ENCODE assay signal across 12 mouse cellular contexts in the genomic region with DNA sequence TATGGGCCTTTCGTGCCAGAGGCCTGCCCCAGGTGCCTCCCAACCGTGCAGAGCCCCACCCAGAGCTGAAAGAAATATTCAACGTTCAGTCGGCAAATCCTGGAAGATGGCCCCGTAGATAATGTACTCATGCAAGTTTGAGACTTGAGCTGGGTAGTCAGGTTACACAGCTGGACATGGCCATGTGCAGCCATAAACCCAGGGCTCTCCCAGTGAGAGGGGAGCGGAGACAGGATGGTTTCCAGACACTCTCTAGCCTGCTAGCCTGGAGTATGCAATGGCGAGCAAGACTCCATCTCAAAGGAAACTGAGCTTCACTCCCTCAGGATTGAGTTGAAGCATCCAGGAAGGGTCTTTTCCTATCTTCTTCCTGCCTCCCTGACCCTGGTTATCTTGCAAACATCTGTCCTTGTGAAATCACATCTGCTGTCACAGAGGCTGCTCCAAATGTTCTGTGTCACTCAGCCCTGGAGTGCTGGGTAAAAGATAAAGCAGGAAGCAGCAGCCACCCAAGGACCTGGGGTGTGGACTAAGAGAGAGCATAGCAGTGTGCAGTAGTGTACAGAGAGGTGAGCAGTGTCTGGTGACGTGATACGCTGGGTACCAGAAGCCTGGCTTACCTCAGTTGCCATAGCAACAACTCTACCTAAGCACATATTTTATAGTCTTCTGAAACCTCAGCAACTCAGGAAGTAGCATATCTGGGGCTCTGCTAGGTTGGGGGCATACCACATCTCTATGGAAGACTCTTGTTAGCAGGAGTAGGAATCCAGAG. TPM values are rescaled to one million over a fixed set of nuclear protein-coding genes. Genes with fewer than 3 reads are reported as not detected.
DNase-seq lines count a peak whose midpoint lies in the region; ATAC-seq and TF ChIP-seq lines count a peak whose summit lies in the region.
"Had no signal": no experiment of that assay in that cellular context is flagged by ENCODE, and none has a peak within 500 bp of the region (broad histone marks: within the 10 kb centered on the region; RNA-seq: fewer than 3 reads in every experiment).

No protein-coding gene starts in this region.

- no peak overlapping the region for H3K4me3 ChIP-seq in liver, embryonic 11.5 days (ENCODE audit: low read depth, low read length)
- no peak overlapping the region for H3K4me3 ChIP-seq in liver, postnatal 0 days (ENCODE audit: low read depth, low read length)
- H3K4me3 ChIP-seq: myocyte had no signal

- H3K4me2 ChIP-seq in liver, embryonic 11.5 days: peak overlapping the region; percentile 6; the same call in 1 of the 2 replicates
- H3K4me2 ChIP-seq in liver, postnatal 0 days (ENCODE audit: low read depth, low read length): no peak overlapping the region

- H3K4me1 ChIP-seq in liver, embryonic 11.5 days (replicated peaks; ENCODE audit: control insufficient read depth, insufficient read depth, low read length): peaks cover 44% of the 10 kb centered on the region
- peaks cover 18% of the 10 kb centered on the region for H3K4me1 ChIP-seq in liver, postnatal 0 days (ENCODE audit: insufficient read depth)

- peaks cover 10% of the 10 kb centered on the region for H3K36me3 ChIP-seq in liver, embryonic 11.5 days (ENCODE audit: control insufficient read depth, insufficient read depth, low read length)
- H3K36me3 ChIP-seq in liver, postnatal 0 days (replicated peaks; ENCODE audit: insufficient read depth, low read length): peaks cover 20% of the 10 kb centered on the region

- 53% methylated on average over 9 of the region's 9 CpGs for WGBS in liver, embryonic 11.5 days
- WGBS in liver, postnatal 0 days (ENCODE audit: insufficient replicate concordance): 53% methylated on average over 9 of the region's 9 CpGs

- H3K9ac ChIP-seq in liver, embryonic 11.5 days (ENCODE audit: low read depth, low read length): no peak overlapping the region
- H3K9ac ChIP-seq in liver, postnatal 0 days (replicated peaks): no peak overlapping the region

- TF ChIP-seq EP300 in liver, postnatal 0 days (IDR thresholded peaks at IDR 0.05; ENCODE audit: low read depth): no peak

- H3K27ac ChIP-seq in liver, embryonic 11.5 days (ENCODE audit: low read depth, low read length): no peak overlapping the region
- no peak overlapping the region for H3K27ac ChIP-seq in liver, postnatal 0 days (ENCODE audit: low read depth)

- ATAC-seq in liver, embryonic 11.5 days (replicated peaks; ENCODE audit: low FRiP score): peak; percentile 50; the same call in 1 of the 2 replicates
- no peak; the same call in 1 of the 2 replicates for ATAC-seq in liver, postnatal 0 days
- ATAC-seq in inflammation-experienced regulatory T-cells, adult 6 months: peak; percentile 86
- ATAC-seq: Patski had no signal

- no peaks in the 10 kb centered on the region for H3K9me3 ChIP-seq in liver, embryonic 11.5 days (ENCODE audit: control insufficient read depth, low read length)
- no peaks in the 10 kb centered on the region for H3K9me3 ChIP-seq in liver, postnatal 0 days (ENCODE audit: low read length)

- DNase-seq in liver, embryonic 11.5 days (ENCODE audit: low spot score): no peak
- DNase-seq in liver, postnatal 0 days: no peak
- peak; percentile 47 for DNase-seq in NIH3T3 (ENCODE audit: low read depth)
- DNase-seq in naive thymus-derived CD4-positive, alpha-beta T cell, adult 2 months (ENCODE audit: low read depth): peak; percentile 56
- DNase-seq in left cerebral cortex, adult 9 months (ENCODE audit: low spot score in 2 of 2): no peak
- DNase-seq in layer of hippocampus, adult 8-10 months (ENCODE audit: low spot score in 2 of 2): no peak
- DNase-seq: heart, postnatal 10 days; thymus, postnatal 36 days had no signal

- peaks cover 17% of the 10 kb centered on the region for H3K27me3 ChIP-seq in liver, embryonic 11.5 days (replicated peaks; ENCODE audit: control insufficient read depth, insufficient read depth, low read length)
- peaks cover 20% of the 10 kb centered on the region for H3K27me3 ChIP-seq in liver, postnatal 0 days (ENCODE audit: insufficient read depth, low read length)
- H3K27me3 ChIP-seq: Patski had no signal

- TF ChIP-seq CTCF in liver, postnatal 0 days (IDR thresholded peaks at IDR 0.05; ENCODE audit: low read depth): no peak

RNA-seq across cellular contexts. Expression of gene Irs3, which starts 2.5 kb away (rescaled TPM):
- polyA plus RNA-seq in liver, embryonic 11.5 days (2014; fragmentation: Nextera tagmentation; extraction: Ambion mirVana): 0.12 and 0.49 TPM in 2 replicates
- 0.11 TPM in 1 of 2 replicates, not detected in the other for polyA plus RNA-seq in liver, postnatal 0 days (2015; fragmentation: Nextera tagmentation; extraction: Ambion mirVana)
- not detected for polyA plus RNA-seq in inflammation-experienced regulatory T-cells, adult 6 months (2017; shearing (Covaris generic))
- total RNA-seq in layer of hippocampus, adult 8-10 months (2022): under 1 TPM; 0.12 to 0.49 (median 0.28) TPM
- total RNA-seq: liver, adult 2 months had no signal

RNA-seq across cellular contexts. Expression of gene Sap25, which starts 6.9 kb away (rescaled TPM):
- 7.1 and 11.9 TPM in 2 replicates for polyA plus RNA-seq in liver, embryonic 11.5 days (2014; fragmentation: Nextera tagmentation; extraction: Ambion mirVana)
- polyA plus RNA-seq in liver, postnatal 0 days (2015; fragmentation: Nextera tagmentation; extraction: Ambion mirVana): 3.4 and 4.0 TPM in 2 replicates
- polyA plus RNA-seq in inflammation-experienced regulatory T-cells, adult 6 months (2017; shearing (Covaris generic)): 10 to 100 TPM; 18.2 to 49.8 (median 44.0) TPM
- 10 to 100 TPM in 3 of 4 experiments, 1 to 10 TPM in 1; 8.0 to 14.2 (median 10.6) TPM for total RNA-seq in layer of hippocampus, adult 8-10 months (2022)

RNA-seq across cellular contexts. Expression of gene Gm20605, which starts 19.0 kb away (rescaled TPM):
- 11.6 and 13.2 TPM in 2 replicates for polyA plus RNA-seq in liver, embryonic 11.5 days (2014; fragmentation: Nextera tagmentation; extraction: Ambion mirVana)
- 2.4 and 2.6 TPM in 2 replicates for polyA plus RNA-seq in liver, postnatal 0 days (2015; fragmentation: Nextera tagmentation; extraction: Ambion mirVana)
- polyA plus RNA-seq in inflammation-experienced regulatory T-cells, adult 6 months (2017; shearing (Covaris generic)): 10 to 100 TPM in 2 of 3 experiments, 1 to 10 TPM in 1; 8.6 to 14.1 (median 13.3) TPM
- total RNA-seq in layer of hippocampus, adult 8-10 months (2022): 10 to 100 TPM; 14.7 to 24.8 (median 19.2) TPM

RNA-seq across cellular contexts. Expression of gene Lrch4, which starts 19.1 kb away (rescaled TPM):
- polyA plus RNA-seq in liver, embryonic 11.5 days (2014; fragmentation: Nextera tagmentation; extraction: Ambion mirVana): 46.6 and 54.5 TPM in 2 replicates
- polyA plus RNA-seq in liver, postnatal 0 days (2015; fragmentation: Nextera tagmentation; extraction: Ambion mirVana): 24.1 and 24.3 TPM in 2 replicates
- 10 to 100 TPM; 57.9 to 66.2 (median 65.6) TPM for polyA plus RNA-seq in inflammation-experienced regulatory T-cells, adult 6 months (2017; shearing (Covaris generic))
- total RNA-seq in layer of hippocampus, adult 8-10 months (2022): 10 to 100 TPM; 18.8 to 26.8 (median 22.5) TPM

RNA-seq across cellular contexts. Expression of gene Fbxo24, which starts 19.2 kb away (rescaled TPM):
- polyA plus RNA-seq in liver, embryonic 11.5 days (2014; fragmentation: Nextera tagmentation; extraction: Ambion mirVana): 0.18 TPM in 1 of 2 replicates, not detected in the other
- not detected in 2 replicates for polyA plus RNA-seq in liver, postnatal 0 days (2015; fragmentation: Nextera tagmentation; extraction: Ambion mirVana)
- polyA plus RNA-seq in inflammation-experienced regulatory T-cells, adult 6 months (2017; shearing (Covaris generic)): under 1 TPM in 2 of 3 experiments, not detected in 1; 0.33 to 0.67 TPM
- total RNA-seq in layer of hippocampus, adult 8-10 months (2022): under 1 TPM; 0.22 to 0.69 (median 0.34) TPM
- total RNA-seq: liver, adult 2 months had no signal

Comparison
In these comparisons a context has a peak if more than half of its experiments do, and no peak if none do; other contexts are left out.
1. DNase-seq: peak in NIH3T3 (single experiment) and naive thymus-derived CD4-positive, alpha-beta T cell, adult 2 months (single experiment); none in liver, embryonic 11.5 days (single experiment), liver, postnatal 0 days (single experiment), left cerebral cortex, adult 9 months (0 of 2) and layer of hippocampus, adult 8-10 months (0 of 2).